Mouse (Mus musculus): Measurements from ENCODE around the gene St7l.

The St7l gene

GRCm38 (mm10) chr3:104901154-104901553 is 37.3 kb downstream of the St7l start:
- DNase-seq (ENCODE audit: low spot score), result no peak

GRCm38 (mm10) chr3:104905389-104905788 is 41.6 kb downstream of the St7l start:
- no peak for DNase-seq (ENCODE audit: low spot score)

DNA sequence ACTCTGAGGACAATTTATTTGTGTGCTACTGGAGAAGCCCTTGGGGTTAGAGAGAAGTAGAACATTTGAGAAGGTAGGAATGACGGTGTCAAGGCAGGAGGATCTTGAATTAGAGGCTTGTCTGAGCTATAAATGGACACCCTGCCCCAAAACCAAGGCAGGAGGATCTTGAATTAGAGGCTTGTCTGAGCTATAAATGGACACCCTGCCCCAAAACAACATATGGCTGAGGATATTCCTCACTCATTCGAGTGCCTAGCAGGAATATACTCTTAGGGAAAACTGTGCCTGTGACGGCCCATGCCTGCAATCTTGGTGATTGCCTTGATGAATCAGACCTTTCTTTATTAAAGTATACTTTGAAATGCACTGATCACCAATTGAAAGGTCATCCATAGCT is 42.2 kb downstream of the St7l start:
- no peak for DNase-seq (ENCODE audit: low spot score)

DNA sequence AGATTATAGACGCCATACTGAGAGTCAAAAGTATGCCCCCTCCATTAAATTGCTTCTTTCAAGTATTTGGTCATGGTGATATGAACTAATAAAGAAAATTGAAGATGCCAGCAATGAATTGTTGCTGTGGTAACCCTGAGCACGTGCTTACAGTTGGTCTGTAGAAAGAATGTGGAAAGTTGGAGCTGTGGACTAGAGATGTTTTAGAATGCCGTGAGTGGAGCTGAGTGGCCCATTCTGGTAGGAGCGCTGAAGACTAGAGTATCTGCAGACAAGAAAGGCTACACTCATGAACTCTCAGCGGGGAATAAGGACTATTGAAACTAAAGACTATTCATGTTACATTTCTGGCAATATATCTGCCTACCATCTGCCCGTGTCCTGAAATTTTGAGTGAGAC is 45.4 kb downstream of the St7l start:
- DNase-seq (ENCODE audit: low spot score), result no peak

DNA sequence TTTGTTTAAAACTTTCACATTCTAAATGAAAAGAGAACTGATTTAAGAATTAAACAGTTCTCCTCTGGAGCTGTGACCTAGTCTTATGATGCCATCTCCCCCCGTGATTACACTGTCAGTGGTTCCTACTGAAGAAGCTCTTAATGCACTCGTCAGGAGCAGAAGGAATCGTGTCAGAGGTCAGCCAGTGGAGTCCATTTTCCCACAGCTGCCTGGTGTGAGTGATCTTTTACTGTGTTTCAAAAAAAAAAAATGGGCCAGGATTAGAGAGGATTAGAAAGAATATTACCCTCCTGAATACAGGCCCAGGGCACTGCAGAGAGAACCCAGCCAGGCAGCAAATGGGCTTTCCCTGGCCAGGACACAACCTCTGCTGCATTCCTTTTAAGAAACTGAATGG is 51.2 kb downstream of the St7l start:
- DNase-seq (ENCODE audit: low spot score), result peak; percentile 29

DNA sequence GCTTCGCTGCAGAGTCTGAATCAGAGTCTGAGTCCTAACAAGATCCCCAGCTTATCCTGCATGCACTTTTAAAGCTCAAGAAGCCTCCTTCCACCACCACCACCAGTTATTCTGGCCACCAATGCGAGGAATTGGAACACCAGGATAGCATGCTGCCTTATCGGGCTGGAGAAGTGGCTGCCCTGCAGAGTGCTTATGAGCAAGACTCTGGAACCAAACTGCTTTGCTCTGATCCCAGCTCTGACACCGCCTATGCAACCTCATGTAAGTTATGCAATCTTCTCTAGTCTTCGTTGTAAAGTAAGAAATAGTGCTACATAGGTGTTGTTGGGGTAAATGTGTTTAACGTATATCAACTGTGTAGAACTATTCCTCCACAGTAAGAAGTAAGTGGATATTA is 65.6 kb downstream of the St7l start:
- DNase-seq (ENCODE audit: low spot score), result no peak

GRCm38 (mm10) chr3:104937728-104938305 is 74.0 kb downstream of the St7l start:
- no peak for DNase-seq (ENCODE audit: low spot score)

- DNase-seq (ENCODE audit: low spot score), result no peak
Measured at GRCm38 (mm10) chr3:104938327-104938726, 74.5 kb downstream of the St7l start.

DNA sequence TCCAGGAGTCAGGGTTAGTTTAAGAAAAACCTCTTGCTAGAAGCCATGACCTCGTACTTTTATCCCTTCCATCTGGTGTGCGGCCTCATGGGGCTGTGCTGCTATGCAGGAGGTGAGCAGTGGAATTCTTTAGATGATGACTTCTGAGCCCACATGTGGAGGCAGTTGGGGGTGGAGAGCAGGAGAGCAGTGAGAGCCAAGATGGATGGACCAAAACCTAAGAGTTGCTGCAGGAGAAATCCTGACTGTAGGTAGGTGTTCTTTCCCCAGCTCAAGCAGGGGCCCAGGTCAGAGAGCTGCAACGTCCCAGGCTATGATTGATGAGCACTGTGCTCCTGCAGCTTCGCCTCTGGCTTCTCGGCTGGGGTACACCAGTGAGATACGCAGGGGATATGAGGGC is 76.9 kb downstream of the St7l start:
- no peak for DNase-seq (ENCODE audit: low spot score)

- no peak for DNase-seq (ENCODE audit: low spot score)
Measured at GRCm38 (mm10) chr3:104942682-104943081, 78.9 kb downstream of the St7l start.

DNA sequence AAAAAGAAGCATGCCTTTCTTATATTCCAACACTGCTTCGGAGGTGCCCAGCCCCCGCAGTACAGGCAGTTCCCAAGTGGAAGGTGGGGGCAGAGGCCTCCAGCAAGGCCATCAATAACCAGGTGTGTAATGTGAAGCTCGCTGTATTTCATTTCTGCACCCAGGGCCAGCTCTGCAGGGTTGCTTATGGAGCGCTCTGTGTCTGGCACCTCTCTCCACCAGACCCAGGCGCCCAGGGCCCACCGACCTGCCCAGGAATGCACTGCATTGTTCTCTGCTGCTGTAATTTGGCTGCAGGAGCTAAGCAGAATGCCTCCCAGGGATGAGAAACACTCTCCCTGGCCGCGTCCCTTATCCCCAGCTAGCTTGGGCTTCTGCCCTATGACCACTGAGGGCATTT is 79.5 kb downstream of the St7l start:
- no peak for DNase-seq (ENCODE audit: low spot score)

- no peak for DNase-seq (ENCODE audit: low spot score)
Measured at GRCm38 (mm10) chr3:104944894-104945293, 81.1 kb downstream of the St7l start.

DNA sequence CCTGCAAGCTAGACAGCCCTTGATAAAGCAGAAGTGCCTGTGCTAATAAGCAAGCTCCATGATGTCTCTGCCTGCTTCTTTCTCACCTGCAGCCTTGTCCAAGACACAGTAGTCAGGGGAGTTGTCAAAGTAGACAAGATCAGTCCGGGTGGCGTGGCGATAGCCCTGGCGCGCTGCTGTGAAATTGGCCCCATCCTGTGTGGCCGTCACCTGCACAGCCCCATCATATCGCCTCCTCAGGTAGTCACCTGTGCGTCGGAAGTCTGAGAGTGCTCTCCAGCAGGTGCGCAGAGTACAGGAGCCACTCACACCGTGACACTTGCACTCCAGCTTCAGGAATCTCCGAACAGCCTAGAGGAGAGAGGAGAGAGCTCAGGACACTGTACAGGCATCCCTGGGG is 87.1 kb downstream of the St7l start:
- no peak for DNase-seq (ENCODE audit: low spot score)

DNA sequence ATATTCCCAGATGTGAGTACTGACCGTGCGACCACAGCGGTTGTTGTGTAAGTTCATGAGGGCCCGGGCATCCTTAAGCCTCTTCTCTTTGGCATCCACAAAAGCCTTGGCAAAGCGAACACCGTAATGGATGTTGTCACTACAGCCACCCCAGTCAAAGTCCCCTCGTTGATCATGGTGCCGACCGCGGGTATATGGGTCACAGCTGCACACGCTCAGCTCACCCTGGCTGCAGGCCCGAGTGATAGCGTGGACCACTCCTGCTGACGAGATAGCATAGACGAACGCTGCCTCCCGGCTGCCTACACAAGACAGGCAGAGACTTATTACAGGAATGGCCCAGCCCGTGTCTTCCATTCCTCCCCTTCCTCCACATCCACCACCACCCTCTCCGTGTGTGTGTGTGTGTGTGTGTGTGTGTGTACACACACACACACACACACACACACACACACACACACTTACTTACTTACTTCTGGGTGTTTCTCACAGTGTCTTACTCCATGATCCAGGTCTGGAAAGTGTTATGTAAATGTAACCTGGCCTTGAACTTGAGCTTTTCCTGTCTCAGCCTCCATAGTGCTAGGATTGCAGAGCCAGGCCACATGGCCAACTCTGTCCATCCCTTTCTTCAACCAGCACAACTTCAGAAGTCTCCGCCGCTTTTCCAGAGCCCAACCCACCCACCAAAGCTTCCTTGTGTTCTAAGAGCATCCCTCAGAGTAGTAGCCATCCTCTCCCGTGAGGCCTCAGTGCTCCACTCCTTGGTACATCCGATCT is 89.3 kb downstream of the St7l start:
- no peak for DNase-seq (ENCODE audit: low spot score)

DNA sequence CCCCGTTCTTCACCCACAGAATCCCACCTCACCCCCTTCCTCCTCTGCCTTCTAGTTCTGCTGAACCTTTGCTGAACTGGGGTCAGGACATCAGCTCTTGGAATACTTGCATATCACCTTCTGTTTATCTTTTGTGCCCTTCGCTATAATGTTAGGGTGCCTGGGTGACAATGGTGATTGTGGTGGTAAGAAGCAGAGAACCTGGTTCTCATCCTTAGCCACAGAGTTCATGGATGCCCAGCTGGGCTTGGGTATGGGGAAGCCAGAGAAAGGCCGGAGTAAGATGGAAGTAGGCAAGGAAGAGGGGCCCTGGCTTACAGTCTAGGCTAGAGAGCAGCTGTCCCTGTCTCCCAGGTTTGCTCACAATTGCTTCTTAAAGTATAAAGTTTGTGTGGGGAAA is 90.3 kb downstream of the St7l start:
- no peak for DNase-seq (ENCODE audit: low spot score)

DNA sequence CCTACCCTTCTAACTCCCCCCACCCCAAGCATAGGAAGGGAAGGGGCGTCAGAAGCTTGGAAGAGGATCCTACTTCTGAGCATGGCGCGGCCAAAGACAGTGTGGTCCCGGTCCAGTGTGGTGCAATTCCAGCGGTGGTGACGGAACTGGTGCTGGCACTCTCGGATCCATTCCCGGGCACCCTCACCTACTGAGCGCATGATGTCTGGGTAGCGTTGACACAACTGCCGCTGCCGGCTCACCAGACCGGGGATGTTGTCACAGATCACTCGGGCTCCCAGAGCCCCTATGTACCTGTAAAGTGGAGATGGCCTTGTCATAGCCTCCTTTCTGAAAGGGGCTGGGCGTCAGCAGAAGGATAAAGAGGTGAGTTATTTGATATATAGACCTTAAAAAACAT is 90.7 kb downstream of the St7l start:
- no peak for DNase-seq (ENCODE audit: low spot score)

DNA sequence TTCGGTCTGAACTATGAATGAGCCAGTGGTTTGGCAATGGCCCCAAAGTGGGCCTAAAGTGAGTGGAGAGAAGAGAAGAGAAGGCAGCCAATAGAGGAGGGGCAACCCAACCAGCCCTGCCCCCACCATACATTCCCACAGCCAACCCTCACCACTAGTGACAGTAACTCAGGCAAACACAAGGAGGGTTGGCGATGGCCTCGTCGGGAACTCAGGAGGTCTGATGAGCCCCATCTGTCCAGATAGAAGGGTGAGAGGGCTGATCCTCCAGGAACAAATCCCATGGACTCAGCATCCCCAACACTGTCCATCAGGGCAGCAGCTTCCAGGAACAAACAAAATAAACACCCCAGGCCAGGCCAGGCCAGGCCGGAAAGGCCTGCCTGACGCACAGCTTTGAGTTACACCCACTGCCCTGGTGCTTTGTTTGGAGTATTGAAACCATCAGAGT is 92.4 kb downstream of the St7l start:
- no peak for DNase-seq (ENCODE audit: low spot score)

GRCm38 (mm10) chr3:104960026-104961000 is 96.5 kb downstream of the St7l start:
- DNase-seq (ENCODE audit: low spot score), result no peak

DNA sequence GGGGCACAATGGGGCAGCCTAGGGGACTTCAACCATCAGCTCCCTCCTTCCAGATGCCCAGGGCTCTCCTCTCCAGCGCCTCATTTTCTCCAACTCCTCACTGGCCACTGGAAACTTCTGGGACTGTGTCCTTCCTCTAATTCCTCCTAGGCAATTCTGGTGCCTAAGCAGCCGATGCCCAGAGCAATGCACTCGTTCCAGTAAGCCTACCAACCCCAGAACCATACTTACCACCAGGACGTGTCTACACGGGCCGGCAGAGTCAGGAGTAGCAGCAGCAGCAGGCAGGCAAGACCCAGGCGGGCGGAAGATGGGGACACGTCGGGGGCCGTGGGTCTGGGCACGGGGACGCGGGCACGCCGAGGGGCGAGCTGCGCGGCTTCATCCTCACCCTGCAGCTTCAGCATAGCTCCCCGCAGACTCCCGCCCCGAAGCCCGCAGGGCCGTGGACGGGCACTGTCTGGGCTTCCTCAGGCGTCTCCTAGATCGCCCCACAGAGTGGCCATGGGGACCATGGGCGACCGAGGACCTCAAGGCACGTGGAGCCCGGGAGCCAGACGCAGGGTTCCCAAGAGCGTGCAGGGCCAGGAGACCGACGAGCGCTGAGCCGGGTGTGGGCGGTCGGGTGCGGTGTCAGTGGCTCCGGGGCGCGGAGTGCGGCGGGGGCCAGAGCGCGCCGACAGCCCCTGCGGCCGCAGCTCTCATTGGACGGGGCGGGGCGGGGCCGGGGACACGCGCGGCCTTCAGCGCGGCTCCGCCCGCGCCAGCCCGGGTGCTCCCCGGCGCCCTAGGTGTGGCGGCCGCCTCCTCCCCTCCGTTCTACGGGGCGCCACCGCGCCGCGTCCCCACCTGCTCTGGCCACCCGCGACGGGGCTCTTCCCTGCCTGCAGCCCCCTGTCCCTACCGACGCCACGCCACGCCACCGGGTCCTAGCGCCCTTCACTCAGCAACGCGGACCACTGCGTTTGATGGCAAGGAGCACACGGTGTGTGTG is 97.6 kb downstream of the St7l start, which contains the start of gene Wnt2b:
Gene Wnt2b (minus strand): TSS at position 856 of the 994 bp plus-strand sequence.
- peak; percentile 49 for DNase-seq (ENCODE audit: low spot score)

- DNase-seq (ENCODE audit: low spot score), result peak; percentile 27
Measured at GRCm38 (mm10) chr3:104962141-104962611, 98.4 kb downstream of the St7l start.

DNA sequence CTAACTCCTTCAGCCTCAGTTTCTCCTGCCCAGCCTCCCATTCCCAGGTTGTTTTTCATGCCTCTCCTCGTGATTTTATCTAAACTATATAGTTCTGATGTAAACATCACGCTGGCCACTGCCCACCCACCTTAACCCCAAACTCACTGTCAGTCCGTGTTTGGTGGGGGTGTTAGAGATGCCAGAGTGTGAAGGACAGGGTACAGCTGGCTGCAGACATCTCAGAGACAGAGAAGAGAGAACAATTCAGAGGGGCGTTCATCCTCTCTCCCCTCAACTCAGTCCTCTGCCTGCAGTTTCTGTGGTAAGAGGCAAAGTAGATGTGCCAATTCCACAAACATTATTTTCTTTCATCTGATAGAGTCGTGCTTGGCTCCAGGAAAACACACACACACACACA is 99.1 kb downstream of the St7l start:
- no peak for DNase-seq (ENCODE audit: low spot score)
